Mouse (Mus musculus): ENCODE measurements around the gene Nkiras1.

Gene Nkiras1

DNA sequence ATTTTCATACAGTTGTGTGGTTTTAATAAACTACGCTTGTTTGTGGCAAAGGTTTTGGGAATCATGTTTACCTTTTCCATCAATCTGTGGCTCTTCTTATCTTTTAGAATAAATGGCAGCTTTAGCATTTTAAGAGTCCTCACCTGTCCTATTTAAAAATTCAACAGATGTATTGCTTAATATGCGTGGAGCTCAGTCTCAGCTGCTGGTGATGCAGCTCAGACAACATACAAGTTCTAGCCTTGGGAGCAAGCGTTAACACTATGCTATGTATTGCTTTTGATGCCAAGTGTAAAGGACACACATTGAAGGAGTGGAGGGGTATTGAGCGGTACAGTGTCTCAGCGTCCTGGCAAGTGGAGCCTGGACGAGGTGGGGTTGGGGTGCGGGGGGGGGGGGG, 730 bp downstream of the Nkiras1 start:
- in situ Hi-C loops (cut with MboI, MseI) = loop anchor here (5.0 kb wide), 1 partner anchor 34 kb away; the partner anchor contains the start of gene Nr1d2 (in 2 of the 2)

DNA sequence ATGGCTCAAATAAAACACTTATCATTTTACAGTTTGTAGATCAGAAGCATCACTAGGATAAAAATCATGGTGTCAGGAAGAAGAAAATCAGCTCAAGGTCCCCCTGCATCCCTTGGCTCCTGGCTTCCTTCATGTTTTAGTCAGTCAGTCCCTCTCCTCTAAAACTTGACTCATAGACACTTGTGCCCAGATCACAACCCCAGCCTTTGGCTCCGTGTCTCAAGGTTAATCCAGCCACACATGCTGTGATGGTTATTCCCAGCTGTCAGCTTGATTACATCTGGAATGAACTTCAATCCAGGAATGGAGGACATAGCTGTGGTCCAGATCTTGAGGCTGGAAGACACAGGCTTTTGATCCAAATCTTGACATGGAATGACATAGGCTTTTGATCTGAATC, 3.6 kb downstream of the Nkiras1 start:
- in situ Hi-C loops (cut with MboI, MseI) = loop anchor here (5.0 kb wide), 1 partner anchor 37 kb away; the partner anchor contains the start of gene Nr1d2 (in 2 of the 2)

DNA sequence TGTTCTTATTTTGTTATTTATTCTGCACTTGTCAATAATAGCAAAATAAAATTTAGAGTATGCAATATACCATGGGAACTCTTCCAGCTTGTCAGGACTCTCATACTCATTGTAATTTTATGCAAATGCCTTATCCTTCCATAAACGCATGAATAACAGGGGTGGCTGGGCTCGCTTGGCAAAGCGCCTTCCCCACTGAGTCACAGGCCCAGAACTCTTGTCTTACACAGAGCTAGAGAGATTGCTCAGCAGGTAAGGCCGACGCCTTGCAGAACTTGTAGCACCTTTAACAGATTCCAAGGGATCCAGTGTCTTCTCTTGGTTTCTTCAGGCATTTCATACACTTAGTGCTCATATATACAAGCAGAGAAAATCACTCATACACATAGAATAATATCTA, 9.4 kb downstream of the Nkiras1 start:
- in situ Hi-C loops (cut with MboI, MseI) = no loop called here

DNA sequence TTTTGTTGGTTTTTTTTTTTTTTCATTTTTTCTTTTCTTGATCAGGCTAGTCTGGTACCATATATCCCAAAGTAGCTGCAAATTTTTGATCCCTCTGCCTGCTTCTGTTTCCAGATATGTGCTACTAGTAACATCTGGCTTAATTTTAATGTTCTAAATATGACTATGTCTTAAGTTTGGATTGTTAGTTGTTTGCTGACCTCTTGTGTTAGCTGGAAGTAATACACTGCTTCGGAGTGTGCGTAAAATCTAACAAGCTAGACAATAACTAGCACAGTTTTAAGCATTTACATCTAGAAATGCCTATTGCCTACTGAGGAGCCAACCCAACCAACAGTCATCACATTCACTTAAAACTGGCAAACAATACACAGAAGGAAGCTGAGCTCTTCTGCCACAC, 13.6 kb downstream of the Nkiras1 start:
- in situ Hi-C loops (cut with MboI, MseI) = no loop called here

DNA sequence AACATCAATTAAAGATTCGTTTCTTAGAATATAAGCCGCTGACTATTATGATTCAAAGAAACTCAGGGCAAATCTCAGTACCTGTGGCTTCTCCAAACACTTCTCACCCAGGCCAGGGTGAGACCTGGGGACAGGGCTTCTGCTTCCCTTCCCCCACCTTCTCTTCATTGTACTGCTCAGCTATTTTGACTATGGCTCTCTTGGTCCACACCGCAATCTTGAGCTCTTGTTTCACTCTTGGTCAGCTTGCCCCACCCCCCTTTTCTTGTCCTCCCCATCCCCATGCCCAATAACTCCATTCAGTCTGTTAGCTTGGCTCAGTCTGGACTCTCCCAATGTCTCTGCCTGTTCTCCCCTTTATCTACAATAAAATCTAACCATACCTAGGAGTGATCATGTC, 14.5 kb downstream of the Nkiras1 start:
- in situ Hi-C loops (cut with MboI, MseI) = no loop called here

DNA sequence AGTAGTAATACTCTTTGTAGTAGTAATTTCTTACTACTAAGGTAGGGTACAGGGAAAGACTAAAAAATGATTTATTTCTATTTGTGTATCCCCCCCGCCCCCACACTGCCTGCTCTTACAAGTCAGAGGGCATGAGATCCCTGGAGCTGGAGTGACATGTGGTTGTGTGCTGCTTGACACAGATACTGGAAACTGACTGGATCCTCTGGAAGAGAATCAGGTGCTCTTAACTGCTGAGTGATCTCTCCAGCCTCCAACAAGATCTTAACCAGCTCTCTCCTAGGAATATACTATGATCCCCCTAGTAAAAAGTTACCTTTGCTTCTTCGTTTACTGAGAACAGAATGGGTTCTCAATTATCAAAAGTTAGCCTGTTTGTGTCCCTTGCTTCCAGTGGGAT, 15.5 kb downstream of the Nkiras1 start:
- in situ Hi-C loops (cut with MboI, MseI) = no loop called here

DNA sequence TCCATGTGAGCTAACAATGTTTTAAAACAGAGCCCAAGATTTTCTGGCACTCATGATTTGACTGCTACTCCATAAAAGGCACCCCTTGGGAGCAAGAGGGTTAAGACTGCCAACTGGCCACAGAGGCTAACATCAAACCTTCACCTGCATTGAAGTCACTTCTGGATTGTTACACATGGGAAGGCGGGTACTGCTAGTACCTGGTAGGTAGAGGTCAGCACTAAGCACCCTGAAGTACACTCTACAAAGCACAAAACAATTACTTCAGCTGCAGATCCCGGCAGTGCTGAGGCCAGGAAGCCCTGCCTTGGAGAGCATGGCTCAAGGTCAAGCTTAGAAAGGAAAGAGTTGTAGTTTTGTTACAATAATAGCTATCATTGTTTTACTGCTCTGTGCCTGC, 16.5 kb downstream of the Nkiras1 start:
- in situ Hi-C loops (cut with MboI, MseI) = no loop called here

DNA sequence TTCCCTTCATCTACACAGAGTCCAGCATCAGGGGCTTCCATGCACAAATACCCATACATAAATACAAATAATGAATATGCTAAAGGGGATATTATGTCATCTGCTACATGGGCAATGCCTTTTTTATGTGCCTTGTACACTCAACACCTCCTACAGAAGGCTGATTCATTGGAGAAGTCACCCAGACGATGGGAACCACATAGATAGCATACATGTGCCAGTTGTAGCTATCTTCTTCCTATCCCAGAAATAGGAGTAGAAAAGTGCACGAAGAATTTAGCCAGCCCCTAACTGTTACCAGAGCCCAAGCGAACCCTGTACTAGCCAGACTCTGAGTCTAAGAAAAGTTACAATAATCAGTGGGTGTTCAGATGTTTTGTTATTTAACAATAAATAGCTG, 21.2 kb downstream of the Nkiras1 start:
- in situ Hi-C loops (cut with MboI, MseI) = no loop called here

DNA sequence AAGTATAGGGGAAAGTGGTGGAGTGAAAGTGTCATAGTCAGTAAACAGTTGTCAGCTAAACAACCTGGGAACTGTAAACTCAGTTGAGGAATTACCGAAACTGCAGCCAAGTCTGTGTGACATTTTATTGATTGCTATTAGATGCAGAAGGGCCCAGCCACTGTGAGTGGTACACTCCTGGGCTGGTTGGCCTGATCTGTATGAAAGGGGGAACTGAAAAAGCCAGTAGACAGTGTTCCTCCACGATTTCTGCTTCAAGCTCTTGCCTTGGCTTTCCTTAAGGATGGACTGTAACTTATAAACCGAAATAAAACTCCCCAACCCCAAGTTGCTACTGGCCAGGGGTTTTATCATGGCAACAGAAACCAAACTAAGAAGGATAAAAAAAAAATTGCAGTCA, 21.6 kb downstream of the Nkiras1 start:
- in situ Hi-C loops (cut with MboI, MseI) = no loop called here

DNA sequence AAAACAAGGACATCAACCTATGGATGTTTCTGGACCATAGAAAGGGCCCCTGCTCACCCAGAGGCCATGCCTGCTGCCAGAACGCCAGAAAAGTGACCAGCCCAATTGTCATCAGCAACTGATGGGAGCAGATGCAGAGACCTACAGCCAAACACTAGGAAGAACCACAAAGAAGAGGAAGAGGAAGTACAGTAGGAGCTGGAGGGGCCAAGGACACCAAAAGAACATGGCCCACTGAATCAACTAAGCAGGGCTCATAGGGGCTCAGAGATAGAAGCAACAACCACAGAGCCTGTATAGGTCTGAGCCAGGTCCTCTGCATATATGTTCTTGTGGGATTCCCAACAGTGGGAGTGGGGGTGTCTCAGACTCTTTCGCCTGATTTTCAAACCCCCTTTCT, 26.5 kb downstream of the Nkiras1 start:
- in situ Hi-C loops (cut with MboI, MseI) = no loop called here

DNA sequence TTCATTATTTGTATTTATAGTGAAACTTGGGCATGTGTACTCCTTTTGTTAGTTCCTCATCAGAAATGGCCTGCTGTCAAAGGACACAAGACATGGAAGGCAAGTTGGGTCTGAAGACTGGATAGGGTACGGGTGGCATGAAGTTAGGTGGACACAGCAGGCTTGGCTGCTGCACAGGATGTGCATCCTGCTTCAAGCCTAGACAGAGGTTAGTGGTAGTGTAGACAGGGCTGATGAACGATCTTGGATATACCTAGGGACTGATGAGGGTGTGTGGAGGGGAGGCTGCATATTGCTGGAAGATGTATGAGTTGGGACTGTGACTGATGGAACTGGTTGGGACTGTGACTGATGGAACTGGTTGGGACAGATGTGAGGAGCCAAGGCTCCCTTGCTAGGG, 27.9 kb downstream of the Nkiras1 start:
- in situ Hi-C loops (cut with MboI, MseI) = no loop called here

DNA sequence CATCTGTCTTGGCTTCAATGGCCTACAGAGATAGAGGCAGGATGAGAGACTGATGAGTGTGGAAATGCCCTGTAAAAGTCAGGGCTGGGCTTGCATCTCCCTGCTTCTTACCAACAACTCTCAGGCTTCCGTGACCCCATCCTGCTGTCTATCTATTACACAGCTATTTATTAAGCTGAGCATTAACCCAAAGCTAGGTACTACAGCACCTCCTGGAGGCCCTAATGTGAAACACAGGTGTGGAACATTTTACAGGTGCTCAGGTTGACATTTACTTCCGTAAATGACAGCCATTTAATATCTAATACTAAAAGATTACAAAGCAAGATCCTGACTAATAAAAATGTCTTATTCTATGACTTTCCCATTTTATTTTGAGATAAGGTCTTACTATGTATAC, 29.7 kb downstream of the Nkiras1 start:
- in situ Hi-C loops (cut with MboI, MseI) = loop anchor here in 1 of 2 experiments (10.0 kb wide), 1 partner anchor 1026 kb away; no protein-coding TSS in a partner anchor

DNA sequence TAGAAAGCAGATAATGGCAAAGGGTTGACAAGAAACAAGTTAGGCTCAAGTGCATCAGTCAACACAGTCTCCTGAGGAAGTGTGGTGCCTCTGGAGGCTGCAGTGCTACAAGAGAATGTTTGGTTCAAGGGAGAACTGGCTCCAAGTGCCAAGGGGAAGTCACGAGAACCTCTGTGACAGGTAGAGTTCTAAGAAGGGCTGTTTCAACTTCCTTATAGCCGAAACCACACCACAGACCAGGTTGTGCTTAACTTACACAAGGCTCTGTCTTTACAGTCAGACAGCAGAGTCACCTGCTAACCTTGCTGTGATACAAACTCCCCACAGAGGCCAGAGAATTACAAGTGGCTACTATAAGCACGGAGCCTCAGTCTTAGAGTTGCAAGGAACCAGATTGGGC, 30.7 kb downstream of the Nkiras1 start:
- in situ Hi-C loops (cut with MboI, MseI) = loop anchor here in 1 of 2 experiments (10.0 kb wide), 1 partner anchor 1027 kb away; no protein-coding TSS in a partner anchor

DNA sequence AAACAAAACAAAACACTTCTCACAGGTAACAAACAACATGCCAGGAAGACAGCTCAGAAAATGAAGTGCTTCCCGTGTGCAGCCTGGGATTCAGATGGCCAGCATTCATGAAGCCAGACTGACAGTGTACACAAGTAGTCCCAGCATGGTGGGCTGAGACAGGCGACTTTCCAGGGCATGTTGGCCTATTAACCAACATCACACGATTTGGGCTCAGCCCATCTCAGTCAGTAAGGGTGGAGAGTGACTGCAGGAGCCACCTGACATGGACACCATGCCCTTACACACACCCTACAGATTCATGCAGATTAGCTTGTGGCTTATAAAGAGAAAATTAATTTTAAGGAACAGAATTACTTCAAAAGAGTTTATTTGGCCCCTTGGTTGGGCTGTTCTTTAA, 31.8 kb downstream of the Nkiras1 start:
- in situ Hi-C loops (cut with MboI, MseI) = loop anchor here in 1 of 2 experiments (10.0 kb wide), 1 partner anchor 1028 kb away; no protein-coding TSS in a partner anchor

DNA sequence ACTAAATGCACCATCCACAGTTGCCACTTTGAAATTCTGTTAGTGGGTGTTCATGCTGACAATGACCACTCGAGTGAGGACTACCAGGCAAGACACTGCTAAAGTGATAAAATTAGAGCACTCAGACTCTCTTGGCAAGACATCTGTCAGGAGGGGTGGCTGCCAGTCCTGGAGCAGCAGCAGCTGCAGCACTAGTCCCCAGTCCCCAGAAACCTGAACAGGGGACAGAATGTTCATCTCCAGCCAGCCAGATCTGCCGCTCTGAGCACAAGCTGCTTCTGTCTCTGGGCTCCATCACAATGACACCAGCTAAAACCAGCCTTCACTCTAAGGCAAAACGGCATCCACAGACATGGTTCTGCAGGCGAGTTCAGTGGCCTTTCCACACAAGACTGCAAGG, 32.3 kb downstream of the Nkiras1 start:
- in situ Hi-C loops (cut with MboI, MseI) = loop anchor here in 1 of 2 experiments (10.0 kb wide), 1 partner anchor 1028 kb away; no protein-coding TSS in a partner anchor

DNA sequence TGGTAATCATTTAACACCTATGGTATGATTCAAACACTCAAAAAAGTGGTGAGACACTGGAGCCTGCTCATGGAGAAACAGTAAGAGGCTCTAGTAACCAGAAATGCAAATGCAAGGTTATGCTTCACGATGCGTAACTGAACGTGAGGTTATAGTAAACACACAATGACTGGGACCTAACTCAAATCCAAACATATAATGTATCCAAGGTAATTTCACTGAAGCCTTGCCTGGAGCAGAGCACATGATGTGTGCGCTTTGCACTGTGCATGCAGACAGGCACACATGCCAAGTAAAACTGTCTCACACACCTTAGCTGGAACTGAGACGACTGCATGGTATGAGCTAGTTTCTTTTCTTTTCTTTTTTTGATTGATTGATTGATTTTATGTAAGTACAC, 33.2 kb downstream of the Nkiras1 start:
- in situ Hi-C loops (cut with MboI, MseI) = loop anchor here in 1 of 2 experiments (10.0 kb wide), 1 partner anchor 1029 kb away; no protein-coding TSS in a partner anchor

DNA sequence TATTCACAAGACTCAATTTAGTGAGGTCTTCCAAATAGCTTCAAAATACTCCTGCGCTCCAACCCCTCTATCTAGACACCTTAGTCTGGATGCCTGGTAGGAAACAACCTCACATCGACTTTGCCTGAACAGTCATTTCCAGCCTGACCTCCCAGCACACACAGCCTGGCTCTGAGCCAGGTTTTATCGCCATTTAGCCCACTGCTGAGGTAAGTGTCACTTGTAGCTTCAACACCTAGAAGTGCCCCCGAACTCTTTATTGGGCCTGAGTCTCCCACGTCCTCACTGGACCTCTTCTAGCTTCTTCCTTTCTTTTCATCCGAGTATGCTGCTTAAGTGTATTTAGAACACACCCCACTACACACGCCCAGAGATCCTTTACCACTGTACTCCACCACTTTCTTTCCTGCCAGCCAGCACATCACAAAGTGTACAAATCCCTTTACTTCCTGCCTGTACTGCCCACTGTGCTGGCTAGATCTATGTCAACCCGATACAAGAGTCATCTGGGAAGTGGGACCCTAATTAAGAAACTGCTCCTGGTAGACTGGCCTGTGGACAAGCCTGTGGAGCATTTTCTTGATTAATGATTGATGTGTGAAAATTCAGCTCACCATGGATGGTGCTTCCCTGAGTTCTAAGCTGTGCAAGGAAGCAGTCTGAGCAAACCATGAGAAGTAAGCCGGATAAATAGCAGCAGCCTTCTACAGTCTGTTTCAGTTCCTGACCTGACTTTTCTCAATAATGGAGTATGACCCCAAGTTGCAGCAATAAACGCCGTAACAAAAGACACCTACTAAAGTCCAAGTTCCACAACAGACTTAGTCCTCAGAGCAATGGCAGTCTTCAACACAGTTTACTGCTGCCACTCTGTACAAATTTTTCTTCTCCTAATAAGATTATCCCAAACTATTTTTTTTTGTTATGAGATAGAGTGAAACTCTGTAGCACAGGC, 46.8 kb downstream of the Nkiras1 start:
- in situ Hi-C loops (cut with MboI, MseI) = no loop called here

DNA sequence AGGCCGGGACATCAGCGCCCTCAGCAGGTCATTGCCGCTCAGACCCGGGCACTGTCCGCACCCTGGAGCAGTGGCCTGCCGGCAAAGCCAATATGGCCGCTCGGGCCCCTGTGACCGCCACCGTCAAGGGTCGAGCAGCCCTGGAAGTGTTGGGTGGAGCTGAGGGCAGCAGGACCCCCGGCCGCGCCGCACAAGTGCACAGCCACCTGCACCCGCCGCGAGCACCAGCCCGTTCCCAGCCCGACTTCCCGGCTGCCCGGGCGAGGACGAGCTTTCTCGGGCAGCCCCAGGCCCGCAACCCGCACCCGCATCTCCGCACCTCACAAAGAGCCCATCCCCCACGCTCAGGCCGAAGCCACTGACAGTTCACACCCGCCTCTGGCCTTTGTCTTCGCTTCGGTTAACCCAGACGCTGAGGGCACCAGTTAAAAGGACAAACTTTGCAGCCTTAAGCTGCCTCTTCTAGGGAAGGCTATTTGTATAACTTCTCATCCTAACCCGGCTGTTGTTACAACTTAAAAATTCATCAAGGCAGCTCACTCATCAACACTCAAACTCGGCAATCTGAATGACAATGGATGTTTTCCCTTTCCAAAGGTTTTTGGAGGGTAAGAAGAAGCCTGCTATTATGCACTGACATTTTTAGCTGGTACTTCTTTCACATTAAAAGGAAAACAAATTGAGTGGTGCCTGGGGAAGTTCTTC, 56.2 kb downstream of the Nkiras1 start:
- in situ Hi-C loops (cut with MboI, MseI) = loop anchor here in 1 of 2 experiments (5.0 kb wide), 1 partner anchor 90 kb away; the partner anchor contains the start of gene Nr1d2

DNA sequence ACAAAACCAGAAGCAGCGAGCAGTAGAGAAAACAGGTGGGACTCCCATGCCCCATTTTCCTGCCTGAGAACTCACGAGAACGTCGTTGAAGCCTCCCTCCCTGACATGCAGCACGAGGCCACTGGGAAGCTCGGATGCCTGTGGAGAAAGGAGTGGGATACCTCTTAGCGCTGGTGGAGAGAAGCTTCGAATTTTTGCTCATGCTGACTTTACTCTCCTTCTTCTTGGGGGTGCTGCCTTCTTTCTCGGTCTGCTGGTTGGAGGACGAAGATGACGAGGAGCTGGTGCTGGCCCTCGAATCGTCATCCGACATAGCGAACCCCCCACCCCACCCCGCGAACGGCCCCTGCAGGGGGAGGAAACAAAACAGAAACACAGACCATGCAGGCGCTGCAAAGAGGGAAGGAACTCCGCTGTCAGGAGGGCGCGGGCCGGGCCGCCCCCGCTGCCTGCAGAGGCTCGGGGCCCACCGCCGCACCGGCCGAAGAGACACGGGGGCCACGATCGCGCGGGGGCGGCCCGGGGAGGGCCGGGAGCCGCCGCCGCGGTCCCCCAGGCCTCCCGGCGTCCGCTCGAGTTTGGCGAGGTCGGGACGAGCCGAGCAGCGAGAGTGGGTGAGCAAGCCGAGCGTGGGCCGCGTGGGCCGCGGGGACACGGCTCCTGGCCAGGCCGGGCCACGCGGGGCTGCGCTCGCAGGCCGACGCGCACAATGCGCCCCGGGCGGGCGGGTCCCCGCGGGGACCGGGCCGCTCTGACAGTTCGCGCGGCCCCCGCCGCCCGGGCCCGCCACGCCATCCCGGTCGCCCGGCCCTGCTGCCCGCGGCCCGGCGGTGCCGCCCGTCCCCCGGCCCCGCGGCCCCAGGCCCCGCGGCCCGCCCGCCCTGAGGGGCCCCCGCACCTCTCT, 60.1 kb downstream of the Nkiras1 start:
- in situ Hi-C loops (cut with MboI, MseI) = no loop called here

DNA sequence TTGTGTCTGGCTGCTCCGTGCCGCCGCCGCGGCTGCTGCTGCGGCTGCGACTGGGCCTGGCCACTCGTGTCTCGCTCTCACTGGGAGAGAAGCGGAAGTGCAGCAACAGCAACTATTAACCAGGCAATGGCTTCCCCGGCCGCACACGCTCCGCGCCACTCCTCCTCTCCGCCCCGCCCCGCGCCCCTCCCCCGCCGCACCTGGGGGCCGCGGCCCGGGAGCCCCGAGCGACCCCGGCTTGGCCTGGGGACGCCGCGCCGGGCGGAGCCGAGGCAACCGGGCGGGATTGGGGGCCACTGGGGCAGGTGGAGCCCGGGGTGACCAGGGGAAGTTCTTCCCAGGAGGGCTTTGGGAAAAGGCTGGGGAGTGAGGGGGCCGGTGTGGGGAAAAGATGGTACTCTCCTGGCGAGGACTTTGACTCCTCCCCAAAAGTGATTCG, 60.8 kb downstream of the Nkiras1 start, which contains the start of gene Ube2e1:
TSS of gene Ube2e1 (minus strand) at position 167 of the 439 bp plus-strand sequence.
- in situ Hi-C loops (cut with MboI, MseI) = no loop called here

All from T-helper 17 cell (primary cell).